Mouse (Mus musculus) E14TG2a.4 (cell line): ENCODE data around the gene Corin.

ENCODE experiments used
- CTCF ChIP-seq: conservative IDR thresholded peaks from 2 replicates; pipeline ENCODE4 v1.5.1; 2014; ENCODE audit warnings: low read length
- NANOG ChIP-seq: IDR thresholded peaks from 2 replicates; pipeline ENCODE4 v1.6.1; 2014; ENCODE audit warnings: borderline replicate concordance, low read length, mixed read lengths

DNA sequence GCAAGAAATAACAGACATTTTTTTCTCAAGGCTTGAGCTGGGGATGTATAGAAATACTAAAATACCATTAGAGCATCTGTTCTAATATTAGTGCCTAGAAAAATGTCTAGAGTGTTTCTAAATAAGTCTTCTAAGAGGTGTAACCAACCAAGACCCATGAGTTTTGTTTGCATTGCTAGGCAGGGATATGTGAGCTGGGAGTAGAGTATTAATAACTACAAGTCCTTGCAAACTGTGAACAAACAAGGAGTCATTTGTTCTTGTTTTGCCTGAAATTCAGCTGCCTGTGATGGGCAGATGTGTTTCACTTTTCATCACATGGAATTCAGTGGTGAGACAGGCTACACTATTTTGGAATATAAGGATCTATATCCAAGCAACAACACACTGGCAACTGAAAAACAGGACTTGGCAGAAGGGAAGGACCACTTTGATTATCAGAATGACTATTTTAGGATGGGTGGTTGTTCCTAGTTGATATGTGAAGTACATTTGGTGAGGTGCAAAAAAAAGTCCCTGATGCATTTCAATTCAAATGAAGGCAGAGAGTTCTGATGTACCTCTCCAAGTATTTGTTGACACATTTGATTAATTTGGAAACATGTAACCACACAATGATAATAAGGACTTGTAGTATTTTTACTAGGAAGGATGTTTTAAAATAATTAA is 78.8 kb downstream of the Corin start:
- TF ChIP-seq CTCF, result no peak
- no peak for TF ChIP-seq NANOG
